Mouse (Mus musculus): ENCODE data around the gene Vrk2.

GRCm38 (mm10) chr11:26601571-26602175 lies 7.9 kb upstream of the Vrk2 start:
- no peak for TF ChIP-seq POLR2A (IDR thresholded peaks at IDR 0.05; ENCODE audit: borderline replicate concordance, extremely low read depth, insufficient read depth, insufficient read length, poor library complexity, severe bottlenecking)
- no peak for TF ChIP-seq CTCF (IDR thresholded peaks at IDR 0.05; ENCODE audit: borderline replicate concordance, extremely low read depth, insufficient read depth, insufficient read length)
